Mouse (Mus musculus) spleen, adult 2 months (tissue): ENCODE measurements around the gene Psmd8.

Experiments used
- CTCF ChIP-seq: fragments of 200-500 bp; IDR thresholded peaks from 2 replicates; pipeline ENCODE4 v1.5.1; 2011; ENCODE audit warnings: mild to moderate bottlenecking, inconsistent platforms; ENCODE audit not compliant: insufficient read depth, insufficient read length, insufficient replicate concordance; ENCODE audit errors: extremely low read depth
- POLR2A ChIP-seq: fragments of 200-500 bp; IDR thresholded peaks from 2 replicates; pipeline ENCODE4 v1.6.1; 2011; ENCODE audit warnings: low read depth, low read length, inconsistent platforms

- TF ChIP-seq CTCF (no peak), POLR2A (no peak)
Observed at GRCm38 (mm10) chr7:29124970-29125369, 55.5 kb downstream of the Psmd8 start, which contains the start of gene Ryr1.
